Mouse (Mus musculus) kidney, adult 2 months (tissue): ENCODE results near the gene Mapk7.

Experiments
- CTCF ChIP-seq: fragments of 200-500 bp; conservative IDR thresholded peaks from 2 replicates; pipeline ENCODE4 v1.5.1; 2011; ENCODE audit warnings: low read depth, mild to moderate bottlenecking, control low read depth, low read length, moderate library complexity, mixed read lengths; ENCODE audit not compliant: insufficient read depth, insufficient read length
- POLR2A ChIP-seq: fragments of 200-500 bp; IDR thresholded peaks from one replicate; pipeline ENCODE4 v1.6.1; 2011; ENCODE audit warnings: low read depth, low read length, control low read depth

GRCm38 (mm10) chr11:61492749-61493401 lies 1.3 kb downstream of the Mapk7 start:
- no peak for TF ChIP-seq CTCF
- TF ChIP-seq POLR2A: no peak
